Mouse (Mus musculus) cerebellum, adult 2 months (tissue): Measurements from ENCODE around the gene Ptcd2. TPM values are rescaled to one million over a fixed set of nuclear protein-coding genes. Genes with fewer than 3 reads are reported as not detected.

Source experiments
- DNase-seq, 2 experiments: peaks; one replicate each; pipeline ENCODE4 v3.0.0; 2021
- H3K27ac ChIP-seq: fragments of 200-500 bp; 2 replicates; pipeline ENCODE4 v1.5.1; 2012; ENCODE audit warnings: low read length, control low read depth, inconsistent platforms; ENCODE audit not compliant: insufficient read depth
- H3K27me3 ChIP-seq: fragments of 200-500 bp; 2 replicates; pipeline ENCODE4 v1.6.1; 2012; ENCODE audit warnings: inconsistent platforms, mild to moderate bottlenecking, low read length, moderate library complexity; ENCODE audit not compliant: control insufficient read depth, insufficient read depth
- H3K4me1 ChIP-seq: fragments of 200-500 bp; 2 replicates; pipeline ENCODE4 v1.6.1; 2011; ENCODE audit warnings: low read length; ENCODE audit not compliant: control insufficient read depth, insufficient read depth
- H3K4me3 ChIP-seq: fragments of 200-500 bp; replicated peaks from 2 replicates; pipeline ENCODE3; 2011; ENCODE audit warnings: mild to moderate bottlenecking, low read depth, low read length, control low read depth; ENCODE audit not compliant: insufficient read depth
- CTCF ChIP-seq: fragments of 200-500 bp; IDR thresholded peaks from 2 replicates; pipeline ENCODE4 v1.5.1; 2011; ENCODE audit warnings: low read depth, mild to moderate bottlenecking, control low read depth, low read length, moderate library complexity, borderline replicate concordance; ENCODE audit not compliant: insufficient read depth
- POLR2A ChIP-seq: fragments of 200-500 bp; IDR thresholded peaks from 2 replicates; pipeline ENCODE4 v1.6.1; 2011; ENCODE audit warnings: low read length, control low read depth, borderline replicate concordance; ENCODE audit not compliant: insufficient read depth
- WGBS: fragments of 180-500 bp; shearing (Covaris S2); methylation state at CpG from one replicate; pipeline ENCODE4 v1.1.7; 2018; 5-methylcytosine and 5-hydroxymethylcytosine counted together
- polyA plus RNA-seq: library from polyadenylated mRNA; depleted of rRNA; stranded (reverse); fragments of >200 nt; gene quantifications from 2 replicates; pipeline ENCODE4 v1.2.3, GENCODE M21; 2012

Ptcd2 gene
- polyA plus RNA-seq, 1 experiment = 38.5 TPM

DNA sequence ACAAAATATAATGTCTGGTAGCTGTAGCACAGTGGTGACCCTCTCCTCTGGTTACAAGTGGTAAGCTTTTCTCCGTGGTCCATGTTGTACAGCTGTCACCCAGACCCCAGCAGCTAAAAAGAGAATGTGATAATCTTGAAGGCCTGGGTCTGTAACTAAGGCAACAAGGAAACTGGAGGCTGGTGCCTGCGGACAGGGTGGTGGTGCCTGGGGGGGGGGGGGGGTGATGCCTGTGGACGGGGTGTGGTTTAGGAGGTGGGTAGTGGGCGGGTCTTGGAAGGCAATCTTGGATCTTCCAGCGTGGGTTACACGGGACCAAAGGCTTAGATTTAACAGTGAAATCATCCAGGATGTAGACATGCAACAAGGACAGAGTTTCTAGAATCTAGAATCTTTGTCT is 37.9 kb upstream of the Ptcd2 start:
- no peak overlapping the region for H3K27ac ChIP-seq
- no peak for DNase-seq
- no peak overlapping the region for H3K4me3 ChIP-seq
- no peak for TF ChIP-seq POLR2A
- TF ChIP-seq CTCF = no peak
- peaks cover 11% of the 10 kb centered on the region for H3K4me1 ChIP-seq
- 37% methylated on average over 6 of the region's 6 CpGs for WGBS
- H3K27me3 ChIP-seq = no peaks in the 10 kb centered on the region

DNA sequence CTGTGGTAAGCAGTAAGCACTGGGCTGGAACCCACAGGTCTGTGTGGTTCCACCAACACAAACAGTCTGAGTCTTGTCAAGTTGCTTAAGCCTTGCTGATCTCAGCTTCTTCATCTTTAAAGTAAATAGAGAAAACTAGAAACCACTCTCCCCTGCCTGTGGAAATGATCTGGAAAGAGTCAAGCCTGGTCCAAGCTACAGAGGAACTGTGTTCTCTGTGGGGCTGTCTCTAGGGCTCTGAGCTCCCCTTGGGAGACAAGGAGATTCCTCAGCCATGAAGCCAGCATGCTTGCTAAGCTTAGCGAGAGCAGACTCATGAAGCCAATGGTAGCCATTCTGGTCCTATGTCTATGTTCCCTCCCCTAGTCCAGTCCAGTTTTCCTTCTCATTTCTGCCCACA is 33.7 kb upstream of the Ptcd2 start:
- WGBS = 81% methylated on average over 1 of the region's 1 CpGs
- peaks cover 11% of the 10 kb centered on the region for H3K4me1 ChIP-seq
- no peak overlapping the region for H3K4me3 ChIP-seq
- no peak overlapping the region for H3K27ac ChIP-seq
- H3K27me3 ChIP-seq = no peaks in the 10 kb centered on the region
- no peak for DNase-seq
- TF ChIP-seq CTCF = no peak
- TF ChIP-seq POLR2A = no peak

DNA sequence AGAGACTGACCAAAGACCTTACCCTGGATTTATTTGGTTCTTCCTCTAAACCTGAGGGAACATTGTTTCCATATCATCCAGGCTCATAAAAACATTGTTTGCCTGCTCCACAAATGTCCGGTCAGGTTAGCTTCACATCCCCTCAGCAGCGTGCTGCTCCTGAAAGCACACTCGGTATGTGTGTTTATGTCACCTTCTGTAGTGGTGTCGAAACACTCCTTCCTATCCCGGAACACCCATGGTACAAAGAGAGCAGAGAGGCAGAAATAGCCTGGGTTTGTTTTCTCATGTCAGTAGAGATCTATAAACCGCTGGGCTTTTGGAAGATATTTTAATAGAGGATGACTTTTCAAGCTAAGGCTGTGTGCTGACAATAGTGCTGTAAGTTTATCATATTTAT is 32.5 kb upstream of the Ptcd2 start:
- 95% methylated on average over 6 of the region's 6 CpGs for WGBS
- Histone ChIP-seq H3K27me3 (no peaks in the 10 kb centered on the region), H3K27ac (no peak overlapping the region), H3K4me1 (peaks cover 7% of the 10 kb centered on the region), H3K4me3 (no peak overlapping the region)
- TF ChIP-seq POLR2A (no peak), CTCF (no peak)
- no peak for DNase-seq

DNA sequence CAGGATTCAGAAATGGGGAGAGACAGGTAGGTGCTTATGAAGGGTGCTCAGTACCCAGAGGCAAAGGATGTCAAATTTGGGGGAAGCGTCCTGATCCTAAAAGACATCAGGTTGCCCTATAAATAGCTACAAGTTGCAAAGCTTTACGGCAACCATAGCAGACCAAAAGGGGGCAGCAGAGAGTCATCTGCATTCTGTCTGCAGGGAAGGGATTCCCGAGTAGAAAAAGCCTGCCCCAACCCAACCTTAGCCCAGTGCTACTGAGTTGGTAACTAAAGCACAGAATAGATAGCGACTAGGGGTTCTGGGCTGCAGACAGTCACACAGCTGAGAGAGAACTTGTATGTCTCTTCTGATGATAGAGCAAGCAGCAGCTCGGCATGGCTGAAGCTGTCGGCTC is 31.0 kb upstream of the Ptcd2 start:
- H3K4me3 ChIP-seq = no peak overlapping the region
- 18% methylated on average over 6 of the region's 6 CpGs for WGBS
- no peaks in the 10 kb centered on the region for H3K27me3 ChIP-seq
- no peaks in the 10 kb centered on the region for H3K4me1 ChIP-seq
- peak; percentile 80 to 88 for DNase-seq
- no peak overlapping the region for H3K27ac ChIP-seq
- TF ChIP-seq POLR2A (no peak), CTCF (peak; percentile 82)

DNA sequence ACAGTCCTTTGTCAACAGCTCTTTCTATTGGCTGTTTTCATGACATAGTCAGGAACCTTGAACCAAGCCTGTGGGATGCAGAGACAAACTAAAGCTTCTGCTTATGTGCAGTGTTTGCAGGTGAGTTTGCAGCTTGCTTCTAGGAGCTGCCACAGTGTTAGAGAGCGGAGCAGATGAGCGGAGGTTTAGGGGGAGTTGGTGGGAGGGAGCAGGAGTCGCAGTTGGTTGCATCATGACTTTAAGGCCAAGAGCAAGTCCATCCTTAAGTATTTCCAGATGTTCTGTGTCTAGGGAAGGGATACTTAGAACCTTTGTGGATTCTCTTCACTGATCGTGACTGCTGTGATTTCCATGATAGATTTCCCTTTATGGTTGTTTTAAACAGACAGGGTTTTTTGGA is 29.7 kb upstream of the Ptcd2 start:
- no peak overlapping the region for H3K27ac ChIP-seq
- TF ChIP-seq POLR2A = no peak
- no peak for TF ChIP-seq CTCF
- DNase-seq = no peak
- H3K27me3 ChIP-seq = no peaks in the 10 kb centered on the region
- 93% methylated on average over 4 of the region's 4 CpGs for WGBS
- H3K4me1 ChIP-seq = peaks cover 7% of the 10 kb centered on the region; the same call in 1 of the 2 replicates
- no peak overlapping the region for H3K4me3 ChIP-seq

DNA sequence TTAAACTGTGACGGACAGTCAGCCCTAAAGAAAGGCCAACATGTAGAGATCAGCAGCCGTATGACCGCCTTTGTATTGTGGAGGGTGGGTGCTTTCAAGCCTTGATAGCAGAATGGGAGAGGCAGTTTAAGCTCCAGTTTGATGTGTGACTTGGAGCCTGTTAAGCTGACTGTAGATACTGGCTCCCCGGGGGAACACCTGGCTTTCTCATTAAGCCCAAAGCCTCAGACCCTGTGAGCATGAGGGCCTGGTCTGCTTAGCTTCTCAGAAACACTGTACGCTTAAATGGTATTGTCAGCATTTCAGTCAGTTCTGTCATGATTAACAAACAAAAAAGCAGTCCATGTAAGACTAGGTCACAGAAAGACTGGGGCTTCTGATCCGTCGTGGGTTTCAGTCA is 29.2 kb upstream of the Ptcd2 start:
- TF ChIP-seq POLR2A = no peak
- no peak for TF ChIP-seq CTCF
- DNase-seq = no peak
- Histone ChIP-seq H3K27ac (no peak overlapping the region), H3K27me3 (no peaks in the 10 kb centered on the region), H3K4me1 (peaks cover 12% of the 10 kb centered on the region; the same call in 1 of the 2 replicates), H3K4me3 (no peak overlapping the region)
- 90% methylated on average over 7 of the region's 7 CpGs for WGBS

DNA sequence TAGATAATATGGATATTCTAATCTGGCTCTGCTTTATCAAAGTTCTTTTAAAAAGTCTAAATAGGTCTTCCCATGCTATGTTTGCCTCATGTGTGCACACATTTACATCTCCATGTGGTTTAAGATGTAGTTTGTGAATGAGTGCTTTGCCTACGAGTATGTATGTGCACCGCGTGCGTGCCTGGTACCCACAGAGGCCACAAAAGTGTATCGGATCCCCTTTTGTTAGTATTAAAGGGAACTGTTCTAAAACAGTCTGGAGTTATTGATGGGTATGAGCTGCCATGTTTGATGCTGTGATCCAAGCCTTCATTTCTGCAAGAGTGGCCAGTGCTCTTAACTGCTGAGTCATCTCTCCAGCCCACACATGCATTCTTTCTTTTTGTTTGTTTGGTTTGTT is 26.8 kb upstream of the Ptcd2 start:
- 95% methylated on average over 5 of the region's 5 CpGs for WGBS
- no peak overlapping the region for H3K27ac ChIP-seq
- no peak for TF ChIP-seq POLR2A
- no peak for TF ChIP-seq CTCF
- no peak for DNase-seq
- H3K27me3 ChIP-seq = no peaks in the 10 kb centered on the region
- H3K4me1 ChIP-seq = peaks cover 34% of the 10 kb centered on the region
- H3K4me3 ChIP-seq = no peak overlapping the region

DNA sequence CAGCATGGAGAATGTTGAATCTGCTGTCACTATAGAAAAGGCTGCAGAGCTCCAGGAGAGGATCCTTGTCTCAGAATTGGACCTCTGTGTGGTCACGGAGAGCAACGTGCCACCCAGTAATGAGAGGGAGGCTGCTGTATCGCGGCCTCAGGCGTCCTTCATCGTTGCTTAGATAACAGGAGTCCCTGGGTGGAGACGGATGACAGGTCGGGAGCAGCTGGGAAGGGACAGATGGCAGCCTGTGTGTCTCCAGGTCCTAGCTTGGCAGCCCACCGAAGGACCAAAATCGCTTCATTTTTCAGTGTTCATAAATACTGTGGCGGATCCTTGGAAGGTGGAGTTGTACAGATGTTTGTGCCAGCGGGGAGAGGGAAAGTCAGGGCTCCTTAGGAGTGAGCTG is 24.6 kb upstream of the Ptcd2 start:
- TF ChIP-seq CTCF = no peak
- no peak for TF ChIP-seq POLR2A
- no peak overlapping the region for H3K4me3 ChIP-seq
- H3K27me3 ChIP-seq = no peaks in the 10 kb centered on the region
- 11% methylated on average over 12 of the region's 12 CpGs for WGBS
- peak; percentile 77 to 83 for DNase-seq
- peaks cover 36% of the 10 kb centered on the region for H3K4me1 ChIP-seq
- H3K27ac ChIP-seq = 0 out of 2 replicates have a peak overlapping the region, but pooled peaks have one; percentile 24

DNA sequence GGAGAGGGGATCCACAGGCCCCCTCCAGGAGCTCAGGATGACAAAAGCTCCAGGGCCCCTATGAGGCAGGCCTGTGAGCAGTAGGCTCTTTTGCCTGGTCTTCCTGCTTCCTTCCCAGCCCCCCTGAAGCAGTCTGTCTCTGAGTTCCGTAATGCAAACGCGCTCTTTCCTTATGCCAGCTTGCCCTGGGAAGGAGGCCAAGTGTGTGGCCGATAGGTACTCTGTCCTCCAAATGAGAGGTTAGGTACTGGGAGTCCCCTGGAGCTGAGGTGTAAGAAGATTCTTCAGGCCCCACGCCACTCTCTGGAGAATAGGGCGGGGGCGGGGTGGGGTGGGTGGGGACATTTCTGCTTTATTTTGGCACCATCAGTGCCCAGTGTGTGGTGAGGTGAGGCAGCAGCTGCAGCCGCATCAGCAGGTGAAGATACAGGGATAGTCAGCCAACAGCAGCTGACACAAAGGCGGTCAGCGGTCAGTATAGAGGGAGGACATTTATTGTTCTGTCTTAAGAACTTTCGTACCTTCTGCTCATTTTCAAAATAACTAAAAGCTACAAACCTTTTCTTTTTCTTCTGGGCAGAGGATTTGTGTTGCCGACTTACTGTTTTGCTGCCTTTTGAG is 23.2 kb upstream of the Ptcd2 start:
- WGBS = 41% methylated on average over 12 of the region's 12 CpGs
- Histone ChIP-seq H3K4me1 (peaks cover 36% of the 10 kb centered on the region), H3K27me3 (no peaks in the 10 kb centered on the region), H3K4me3 (no peak overlapping the region), H3K27ac (no peak overlapping the region)
- peak; percentile 66 to 70 for DNase-seq
- TF ChIP-seq CTCF = no peak
- TF ChIP-seq POLR2A = no peak
